Mouse (Mus musculus) ES-Bruce4 (cell line): Measurements from ENCODE around the gene Zfp637. TPM values are rescaled to one million over a fixed set of nuclear protein-coding genes. Genes with fewer than 3 reads are reported as not detected.

Source experiments
- H3K27ac ChIP-seq: 2 replicates; pipeline ENCODE4 v1.5.1; 2012; ENCODE audit warnings: low read length, inconsistent platforms; ENCODE audit not compliant: insufficient read depth
- H3K27me3 ChIP-seq: 2 replicates; pipeline ENCODE4 v1.6.1; 2012; ENCODE audit warnings: mild to moderate bottlenecking, low read length, inconsistent platforms; ENCODE audit not compliant: control insufficient read depth, poor library complexity, insufficient read depth, severe bottlenecking
- H3K36me3 ChIP-seq: 2 replicates; pipeline ENCODE4 v1.6.1; 2012; ENCODE audit warnings: inconsistent platforms, mild to moderate bottlenecking, low read length, moderate library complexity; ENCODE audit not compliant: control insufficient read depth, poor library complexity, insufficient read depth, severe bottlenecking
- H3K4me1 ChIP-seq: one replicate; pipeline ENCODE4 v1.8.1; 2011; ENCODE audit warnings: low read length; ENCODE audit not compliant: control insufficient read depth, insufficient read depth
- H3K4me3 ChIP-seq: 2 replicates; pipeline ENCODE4 v1.5.1; 2011; ENCODE audit warnings: low read depth, mild to moderate bottlenecking, low read length
- H3K9ac ChIP-seq: 2 replicates; pipeline ENCODE4 v1.6.1; 2012; ENCODE audit warnings: low read depth, mild to moderate bottlenecking, inconsistent platforms; ENCODE audit not compliant: poor library complexity, severe bottlenecking
- H3K9me3 ChIP-seq: replicated peaks from 2 replicates; pipeline ENCODE4 v1.6.1; 2012; ENCODE audit warnings: mild to moderate bottlenecking, low read length, inconsistent platforms; ENCODE audit not compliant: control insufficient read depth, poor library complexity, insufficient read depth, severe bottlenecking
- CTCF ChIP-seq: IDR thresholded peaks from one replicate; pipeline ENCODE4 v1.8.1; 2011; ENCODE audit warnings: low read depth, low read length
- EP300 ChIP-seq: IDR thresholded peaks from 2 replicates; pipeline ENCODE4 v1.6.1; 2011; ENCODE audit warnings: low read depth, low read length; ENCODE audit not compliant: insufficient read depth
- POLR2A ChIP-seq: IDR thresholded peaks from one replicate; pipeline ENCODE4 v1.8.1; 2011; ENCODE audit warnings: low read length; ENCODE audit not compliant: insufficient read depth
- polyA plus RNA-seq: library from polyadenylated mRNA; stranded (reverse); fragments of >200 nt; gene quantifications from 2 replicates; pipeline ENCODE4 v1.2.4, GENCODE M21; 2011; ENCODE audit warnings: low read depth; ENCODE audit not compliant: missing spikeins, insufficient read depth, insufficient read length

Zfp637 gene
- polyA plus RNA-seq: 9.5 TPM in 2 replicates

DNA sequence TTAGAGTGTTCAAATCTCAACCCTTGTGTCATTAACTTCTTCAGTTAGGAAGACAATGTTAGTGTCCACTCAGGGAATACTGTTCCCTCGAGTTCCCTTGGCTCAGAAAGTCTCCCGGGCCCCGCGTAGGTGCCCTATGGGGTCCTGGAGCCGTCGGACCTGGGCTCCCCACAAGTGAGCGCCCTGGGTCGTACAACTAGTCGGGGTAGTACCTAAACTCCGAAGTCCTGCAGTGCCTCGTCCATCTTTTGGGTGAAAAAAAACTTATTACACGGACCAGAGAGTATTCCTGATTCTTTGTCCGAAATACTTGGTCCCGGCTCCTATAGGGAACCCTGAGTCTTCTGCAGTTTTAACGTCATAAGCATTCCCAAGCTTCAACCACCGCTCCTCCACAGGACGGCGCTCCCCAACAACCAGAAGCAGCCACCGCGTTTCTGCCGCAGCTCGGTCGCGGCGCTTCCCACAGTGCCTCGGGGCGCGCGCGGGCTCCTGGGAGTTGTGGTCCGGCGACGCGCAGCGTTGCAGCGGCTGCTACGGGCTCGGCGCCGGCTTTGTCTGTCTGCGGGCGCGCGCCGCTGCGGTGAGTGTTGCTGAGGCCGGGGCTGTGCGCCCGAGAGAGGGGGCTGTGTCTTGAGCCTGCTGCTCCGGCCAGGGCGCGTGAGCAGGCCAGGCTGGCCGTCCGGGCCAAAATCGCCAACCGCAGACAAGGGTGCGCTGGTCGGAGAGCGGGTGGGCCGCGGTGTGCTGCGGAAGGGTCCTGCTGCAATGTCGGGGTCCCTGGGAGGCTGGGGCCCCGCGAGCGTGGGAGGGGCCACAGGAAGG, at the start of gene Zfp637:
TSS of gene Zfp637 (plus strand) at position 495 of the 825 bp plus-strand sequence.
- Histone ChIP-seq H3K27ac (peak within 1 kb of the TSS; percentile 2; the same call in 1 of the 2 replicates), H3K9me3 (no peaks in the 10 kb centered on the region), H3K27me3 (no peaks in the 10 kb centered on the region), H3K36me3 (0 out of 2 replicates have a peak, but pooled peaks cover 4% of the 10 kb centered on the region), H3K4me3 (peak within 1 kb of the TSS; percentile 77), H3K4me1 (no peaks in the 10 kb centered on the region), H3K9ac (peak within 1 kb of the TSS; percentile 73)
- TF ChIP-seq CTCF: peak; percentile 41
- peak; percentile 21 for TF ChIP-seq POLR2A
- no peak for TF ChIP-seq EP300

DNA sequence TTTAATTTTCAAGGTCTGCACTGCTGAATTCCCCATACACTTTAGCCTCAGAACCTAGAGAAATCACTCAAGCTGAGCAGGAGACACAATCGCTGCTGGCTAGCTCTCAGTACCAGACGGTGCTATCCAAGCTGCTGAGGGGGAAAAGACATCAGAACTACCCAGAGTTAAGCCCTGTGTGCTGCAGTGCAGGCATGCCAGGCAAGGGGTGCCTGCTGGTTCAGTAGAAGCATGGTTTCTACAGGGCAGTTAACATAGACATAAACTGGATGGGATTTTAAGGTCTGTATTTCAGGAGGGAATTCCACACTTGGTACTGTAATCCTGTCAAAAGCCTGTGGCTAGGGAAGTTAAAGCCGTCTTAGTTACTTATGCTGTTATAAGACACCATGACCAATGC, 45.7 kb upstream of the Zfp637 start:
- H3K27ac ChIP-seq: no peak overlapping the region
- no peak overlapping the region for H3K4me3 ChIP-seq
- H3K9ac ChIP-seq: no peak overlapping the region
- no peaks in the 10 kb centered on the region for H3K36me3 ChIP-seq
- no peaks in the 10 kb centered on the region for H3K4me1 ChIP-seq
- peaks cover 2% of the 10 kb centered on the region; the same call in 1 of the 2 replicates for H3K9me3 ChIP-seq
- H3K27me3 ChIP-seq: no peaks in the 10 kb centered on the region
- no peak for TF ChIP-seq EP300
- TF ChIP-seq CTCF: no peak
- TF ChIP-seq POLR2A: no peak

DNA sequence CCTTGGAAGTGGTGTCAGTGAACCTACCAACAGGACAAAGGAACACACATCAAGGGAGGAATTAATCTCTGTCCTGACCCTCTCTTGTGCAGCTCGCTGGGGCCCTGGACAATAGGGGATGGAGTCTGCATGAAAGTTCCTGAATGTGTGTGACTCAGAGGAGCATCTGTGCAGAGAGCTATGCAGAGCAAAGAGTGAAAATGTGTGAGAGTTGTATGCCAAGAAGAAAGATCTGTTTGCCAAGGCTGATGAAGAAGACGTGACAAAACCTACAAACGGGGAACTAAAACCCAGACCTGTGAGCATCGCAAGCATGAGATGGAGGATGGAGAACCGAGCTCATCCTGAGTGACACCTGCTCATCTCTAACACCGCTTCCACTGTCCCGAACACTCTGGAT, 40.2 kb upstream of the Zfp637 start:
- no peak overlapping the region for H3K9ac ChIP-seq
- no peak overlapping the region for H3K27ac ChIP-seq
- no peak for TF ChIP-seq POLR2A
- TF ChIP-seq EP300: no peak
- TF ChIP-seq CTCF: no peak
- H3K9me3 ChIP-seq: peaks cover under 1% of the 10 kb centered on the region; the same call in 1 of the 2 replicates
- no peak overlapping the region for H3K4me3 ChIP-seq
- no peaks in the 10 kb centered on the region for H3K36me3 ChIP-seq
- no peaks in the 10 kb centered on the region for H3K4me1 ChIP-seq
- H3K27me3 ChIP-seq: no peaks in the 10 kb centered on the region

DNA sequence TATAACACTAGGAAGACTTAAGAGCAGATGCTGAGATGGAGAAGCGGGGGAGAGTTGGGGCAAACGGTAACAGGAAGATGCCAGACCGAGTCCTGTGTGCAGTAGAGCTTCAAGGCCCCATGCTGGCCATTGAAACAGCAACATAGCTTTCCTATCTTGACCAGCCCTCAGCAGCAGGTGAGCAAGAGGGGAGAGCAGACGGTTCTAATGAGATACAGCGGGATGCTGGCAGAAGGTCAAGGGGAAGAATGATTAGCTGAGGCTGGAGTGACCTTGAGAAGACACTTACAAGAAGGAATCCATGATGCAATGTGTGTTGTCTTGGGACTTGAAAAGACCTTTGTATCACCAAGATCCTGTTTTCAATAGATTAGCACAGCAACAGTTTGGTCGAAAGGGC, 39.2 kb upstream of the Zfp637 start:
- no peaks in the 10 kb centered on the region for H3K36me3 ChIP-seq
- H3K27me3 ChIP-seq: no peaks in the 10 kb centered on the region
- no peak overlapping the region for H3K9ac ChIP-seq
- H3K4me3 ChIP-seq: no peak overlapping the region
- H3K4me1 ChIP-seq: no peaks in the 10 kb centered on the region
- no peak for TF ChIP-seq CTCF
- no peak for TF ChIP-seq POLR2A
- no peak for TF ChIP-seq EP300
- no peaks in the 10 kb centered on the region for H3K9me3 ChIP-seq
- no peak overlapping the region for H3K27ac ChIP-seq

DNA sequence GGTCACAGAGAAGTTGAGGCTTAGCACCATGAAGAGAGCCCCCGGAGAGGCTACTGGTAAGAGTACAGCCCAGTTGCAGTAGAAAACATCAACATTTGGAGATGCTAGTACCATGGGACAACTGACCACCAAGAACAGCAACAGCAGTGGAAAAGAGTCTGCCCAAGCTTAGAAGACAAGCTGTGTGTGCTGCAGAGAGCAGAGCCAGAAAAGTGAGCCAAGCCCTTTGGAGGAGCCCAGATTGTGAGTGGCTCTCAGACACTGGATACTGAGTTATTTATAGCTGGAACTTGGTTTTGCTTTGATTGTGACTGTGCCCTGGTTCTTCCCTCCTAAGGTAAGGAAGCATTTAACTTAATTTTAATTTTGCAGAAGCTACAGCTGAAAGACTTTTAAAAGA, 33.2 kb upstream of the Zfp637 start:
- H3K36me3 ChIP-seq: no peaks in the 10 kb centered on the region
- no peaks in the 10 kb centered on the region for H3K9me3 ChIP-seq
- H3K4me3 ChIP-seq: no peak overlapping the region
- H3K27me3 ChIP-seq: no peaks in the 10 kb centered on the region
- no peaks in the 10 kb centered on the region for H3K4me1 ChIP-seq
- no peak overlapping the region for H3K9ac ChIP-seq
- no peak overlapping the region for H3K27ac ChIP-seq
- TF ChIP-seq POLR2A (no peak), EP300 (no peak), CTCF (no peak)

DNA sequence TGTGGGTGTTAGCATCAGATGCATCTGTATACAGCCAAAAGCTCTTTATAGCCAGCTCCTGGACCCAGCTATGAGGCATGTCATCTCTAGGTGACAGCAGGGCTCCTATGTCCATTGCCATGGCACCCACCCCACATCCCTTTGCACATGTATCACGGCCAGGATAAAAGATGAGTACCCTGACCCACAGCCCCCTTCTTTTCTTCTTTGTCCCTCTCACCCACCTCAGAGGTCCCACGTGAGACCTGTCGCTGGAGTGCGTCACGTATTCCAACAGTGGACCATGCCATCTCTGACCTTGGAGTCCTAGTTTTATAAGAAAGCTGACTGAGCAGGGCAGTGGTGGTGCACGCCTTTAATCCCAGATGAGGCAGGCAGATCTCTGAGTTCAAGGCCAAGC, 31.2 kb upstream of the Zfp637 start:
- no peak overlapping the region for H3K27ac ChIP-seq
- TF ChIP-seq CTCF: no peak
- no peak for TF ChIP-seq EP300
- no peak for TF ChIP-seq POLR2A
- no peaks in the 10 kb centered on the region for H3K4me1 ChIP-seq
- H3K4me3 ChIP-seq: no peak overlapping the region
- H3K36me3 ChIP-seq: no peaks in the 10 kb centered on the region
- H3K27me3 ChIP-seq: no peaks in the 10 kb centered on the region
- no peak overlapping the region for H3K9ac ChIP-seq
- no peaks in the 10 kb centered on the region for H3K9me3 ChIP-seq
